ENCODE assay signal across 8 mouse cellular contexts in the genomic region with DNA sequence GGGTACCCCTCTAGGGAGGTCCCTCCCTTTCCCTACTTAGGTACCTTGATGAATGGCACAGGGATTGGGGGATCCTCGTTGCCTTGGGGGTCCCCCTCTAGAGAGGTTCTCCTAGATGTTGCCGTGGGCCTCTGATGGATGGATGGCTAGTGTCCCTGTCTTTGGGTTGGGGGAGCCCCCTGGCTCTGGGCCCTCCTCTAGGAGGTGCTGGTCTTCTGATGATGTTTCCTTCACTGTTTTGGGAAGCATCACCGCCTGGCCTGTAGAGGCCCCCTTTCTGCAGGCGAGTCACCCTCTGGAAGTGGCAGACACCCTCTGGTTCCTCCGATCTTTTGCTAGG. TPM values are rescaled to one million over a fixed set of nuclear protein-coding genes. Genes with fewer than 3 reads are reported as not detected.
DNase-seq lines count a peak whose midpoint lies in the region; ATAC-seq and TF ChIP-seq lines count a peak whose summit lies in the region.

No protein-coding gene starts in this region.

- no peaks in the 10 kb centered on the region for H3K9me3 ChIP-seq in forebrain, embryonic 12.5 days
- H3K9me3 ChIP-seq in limb, embryonic 12.5 days = no peaks in the 10 kb centered on the region

- intact Hi-C loops in gastrocnemius, adult 2 months (cut with DNase I) = loop anchor here (5.0 kb wide), 1 partner anchor 64 kb away; no protein-coding TSS in a partner anchor
- intact Hi-C loops in gastrocnemius, postnatal 14 days (cut with DNase I; ENCODE audit: low total_unique reads) = no loop called here

- peak overlapping the region; percentile 87 for H3K27ac ChIP-seq in gastrocnemius, adult 2 months
- H3K27ac ChIP-seq in forebrain, embryonic 12.5 days = peak overlapping the region; percentile 78; the same call in 1 of the 2 replicates
- peak overlapping the region; percentile 76; the same call in 1 of the 2 replicates for H3K27ac ChIP-seq in limb, embryonic 12.5 days
- H3K27ac ChIP-seq in olfactory bulb, adult 2 months (ENCODE audit: insufficient read depth, low read depth, low read length) = no peak overlapping the region

- no peak for TF ChIP-seq CTCF in gastrocnemius, adult 2 months (IDR thresholded peaks at IDR 0.05)
- no peak for TF ChIP-seq CTCF in olfactory bulb, adult 2 months (IDR thresholded peaks at IDR 0.05; ENCODE audit: insufficient read depth, low read depth, low read length)

- H3K4me3 ChIP-seq in gastrocnemius, adult 2 months = peak overlapping the region; percentile 94
- peak overlapping the region; percentile 83 for H3K4me3 ChIP-seq in forebrain, embryonic 12.5 days (replicated peaks)
- peak overlapping the region; percentile 82 for H3K4me3 ChIP-seq in limb, embryonic 12.5 days (replicated peaks)
- H3K4me3 ChIP-seq in olfactory bulb, adult 2 months (ENCODE audit: insufficient read depth, low read depth, low read length) = peak overlapping the region; percentile 62

- H3K4me2 ChIP-seq in forebrain, embryonic 12.5 days = peak overlapping the region; percentile 91
- H3K4me2 ChIP-seq in limb, embryonic 12.5 days = peak overlapping the region; percentile 90

- peaks cover 40% of the 10 kb centered on the region for H3K4me1 ChIP-seq in forebrain, embryonic 12.5 days
- peaks cover 21% of the 10 kb centered on the region for H3K4me1 ChIP-seq in limb, embryonic 12.5 days (replicated peaks)
- peaks cover 16% of the 10 kb centered on the region for H3K4me1 ChIP-seq in olfactory bulb, adult 2 months (ENCODE audit: control insufficient read depth, insufficient read depth, low read length)

- peak overlapping the region; percentile 80 for H3K9ac ChIP-seq in forebrain, embryonic 12.5 days
- H3K9ac ChIP-seq in limb, embryonic 12.5 days (replicated peaks) = peak overlapping the region; percentile 79

- peaks cover 6% of the 10 kb centered on the region; the same call in 1 of the 2 replicates for H3K36me3 ChIP-seq in forebrain, embryonic 12.5 days (replicated peaks)
- H3K36me3 ChIP-seq in limb, embryonic 12.5 days = peaks cover 6% of the 10 kb centered on the region; the same call in 1 of the 2 replicates

- peak; percentile 27; the same call in 1 of the 2 replicates for ATAC-seq in forebrain, embryonic 12.5 days (ENCODE audit: low FRiP score)
- no peak for ATAC-seq in limb, embryonic 12.5 days (ENCODE audit: insufficient number of reproducible peaks, insufficient read depth, low FRiP score, low TSS enrichment, low read depth)

- TF ChIP-seq POLR2A in olfactory bulb, adult 2 months (IDR thresholded peaks at IDR 0.05; ENCODE audit: insufficient read depth, low read depth, low read length) = no peak

- peak; percentile 29 for DNase-seq in gastrocnemius, adult 2 months
- DNase-seq in gastrocnemius, postnatal 14 days = no peak
- DNase-seq in retina, embryonic 14.5 days (ENCODE audit: low spot score) = peak; percentile 15
- no peak for DNase-seq in retina, postnatal 1 day
- DNase-seq in T-cell, adult 2 months (ENCODE audit: low spot score) = no peak

- 15% methylated on average over 5 of the region's 5 CpGs for WGBS in forebrain, embryonic 12.5 days
- 14% methylated on average over 5 of the region's 5 CpGs for WGBS in limb, embryonic 12.5 days
- WGBS in olfactory bulb, adult 2 months = 5% methylated on average over 5 of the region's 5 CpGs

- H3K27me3 ChIP-seq in forebrain, embryonic 12.5 days = no peaks in the 10 kb centered on the region
- H3K27me3 ChIP-seq in limb, embryonic 12.5 days = no peaks in the 10 kb centered on the region

RNA-seq across cellular contexts. Expression of gene Aacs, which starts 0.6 kb away (rescaled TPM):
- 1 to 10 TPM; 2.8 to 3.3 TPM for total RNA-seq in gastrocnemius, adult 2 months (2021)
- 1 to 10 TPM; 2.0 to 4.6 TPM for total RNA-seq in gastrocnemius, postnatal 14 days (2021)
- polyA plus RNA-seq in forebrain, embryonic 12.5 days (2016; fragmentation: Nextera tagmentation; extraction: Ambion mirVana) = 54.8 and 62.3 TPM in 2 replicates
- 35.7 and 40.1 TPM in 2 replicates for polyA plus RNA-seq in limb, embryonic 12.5 days (2016; fragmentation: Nextera tagmentation; extraction: Ambion mirVana)
- polyA plus RNA-seq in olfactory bulb, adult 2 months (2012; ENCODE audit: insufficient read depth, insufficient read length, low replicate concordance, missing spikeins) = not detected in 2 replicates

RNA-seq across cellular contexts. Expression of gene Bri3bp, which starts 34.9 kb away (rescaled TPM):
- total RNA-seq in gastrocnemius, adult 2 months (2021) = 1 to 10 TPM; 2.5 to 3.9 TPM
- 1 to 10 TPM; 5.3 to 6.4 TPM for total RNA-seq in gastrocnemius, postnatal 14 days (2021)
- polyA plus RNA-seq in forebrain, embryonic 12.5 days (2016; fragmentation: Nextera tagmentation; extraction: Ambion mirVana) = 37.4 and 43.0 TPM in 2 replicates
- polyA plus RNA-seq in limb, embryonic 12.5 days (2016; fragmentation: Nextera tagmentation; extraction: Ambion mirVana) = 40.3 and 40.7 TPM in 2 replicates
- 46.8 TPM in 1 of 2 replicates, not detected in the other for polyA plus RNA-seq in olfactory bulb, adult 2 months (2012; ENCODE audit: insufficient read depth, insufficient read length, low replicate concordance, missing spikeins)

RNA-seq across cellular contexts. Expression of gene Dhx37, which starts 42.3 kb away (rescaled TPM):
- 1 to 10 TPM; 4.3 to 4.4 TPM for total RNA-seq in gastrocnemius, adult 2 months (2021)
- total RNA-seq in gastrocnemius, postnatal 14 days (2021) = 1 to 10 TPM; 3.6 to 4.0 TPM
- 16.5 and 17.1 TPM in 2 replicates for polyA plus RNA-seq in forebrain, embryonic 12.5 days (2016; fragmentation: Nextera tagmentation; extraction: Ambion mirVana)
- 16.1 and 16.5 TPM in 2 replicates for polyA plus RNA-seq in limb, embryonic 12.5 days (2016; fragmentation: Nextera tagmentation; extraction: Ambion mirVana)
- not detected in 2 replicates for polyA plus RNA-seq in olfactory bulb, adult 2 months (2012; ENCODE audit: insufficient read depth, insufficient read length, low replicate concordance, missing spikeins)

RNA-seq across cellular contexts. Expression of gene Tmem132b, which starts 55.3 kb away (rescaled TPM):
- under 1 TPM; 0.20 to 0.56 TPM for total RNA-seq in gastrocnemius, adult 2 months (2021)
- total RNA-seq in gastrocnemius, postnatal 14 days (2021) = under 1 TPM; 0.11 to 0.18 TPM
- 1.6 and 1.8 TPM in 2 replicates for polyA plus RNA-seq in forebrain, embryonic 12.5 days (2016; fragmentation: Nextera tagmentation; extraction: Ambion mirVana)
- polyA plus RNA-seq in limb, embryonic 12.5 days (2016; fragmentation: Nextera tagmentation; extraction: Ambion mirVana) = 0.13 and 0.19 TPM in 2 replicates
- not detected in 2 replicates for polyA plus RNA-seq in olfactory bulb, adult 2 months (2012; ENCODE audit: insufficient read depth, insufficient read length, low replicate concordance, missing spikeins)

Comparison
In these comparisons a context has a peak if more than half of its experiments do, and no peak if none do; other contexts are left out.
1. DNase-seq: peak in gastrocnemius, adult 2 months (single experiment) and retina, embryonic 14.5 days (single experiment); none in gastrocnemius, postnatal 14 days (single experiment), retina, postnatal 1 day (single experiment) and T-cell, adult 2 months (single experiment).
2. RNA of gene Aacs, which starts 0.6 kb away (polyA plus RNA-seq): 54.8 to 62.3 TPM in forebrain, embryonic 12.5 days and 35.7 to 40.1 TPM in limb, embryonic 12.5 days; not detected in olfactory bulb, adult 2 months; every median in the first group is over 10 times any median in the second.
3. RNA of gene Dhx37, which starts 42.3 kb away (polyA plus RNA-seq): 16.5 to 17.1 TPM in forebrain, embryonic 12.5 days and 16.1 to 16.5 TPM in limb, embryonic 12.5 days; not detected in olfactory bulb, adult 2 months; every median in the first group is over 10 times any median in the second.
4. Peak in every context shown above with its lines, with median percentiles within 50 percentile points of each other: H3K4me3 ChIP-seq.